Mouse (Mus musculus) liver, embryonic 12.5 days (tissue): Measurements from ENCODE around the gene Cdk2ap2. TPM values are rescaled to one million over a fixed set of nuclear protein-coding genes. Genes with fewer than 3 reads are reported as not detected.
A peak's percentile ranks its signal among the peaks of the same experiment; 100 is the strongest.

ENCODE experiments used
- ATAC-seq: fragments of 200-750 bp; cut with Nextera tagmentation; 2 replicates; pipeline ENCODE4 v1.8.0; 2017; ENCODE audit warnings: moderate number of reproducible peaks, mild to moderate bottlenecking, moderate library complexity
- H3K27ac ChIP-seq: fragments of 300-500 bp; sonication (generic); 2 replicates; pipeline ENCODE4 v1.5.1; 2016; ENCODE audit warnings: mild to moderate bottlenecking
- H3K27me3 ChIP-seq: fragments of 300-500 bp; sonication (generic); replicated peaks from 2 replicates; pipeline ENCODE4 v1.6.1; 2016; ENCODE audit warnings: mild to moderate bottlenecking, moderate library complexity
- H3K36me3 ChIP-seq: fragments of 300-500 bp; sonication (generic); 2 replicates; pipeline ENCODE4 v1.6.1; 2016; ENCODE audit warnings: mild to moderate bottlenecking, moderate library complexity
- H3K4me1 ChIP-seq: fragments of 300-500 bp; sonication (generic); 2 replicates; pipeline ENCODE4 v1.6.1; 2016
- H3K4me2 ChIP-seq: fragments of 300-500 bp; sonication (generic); 2 replicates; pipeline ENCODE4 v1.6.1; 2016; ENCODE audit warnings: mild to moderate bottlenecking, moderate library complexity
- H3K4me3 ChIP-seq: fragments of 300-500 bp; sonication (generic); 2 replicates; pipeline ENCODE4 v1.5.1; 2016; ENCODE audit warnings: mild to moderate bottlenecking, moderate library complexity
- H3K9ac ChIP-seq: fragments of 300-500 bp; sonication (generic); 2 replicates; pipeline ENCODE4 v1.6.1; 2016; ENCODE audit warnings: mild to moderate bottlenecking, moderate library complexity
- H3K9me3 ChIP-seq: fragments of 300-500 bp; sonication (generic); replicated peaks from 2 replicates; pipeline ENCODE4 v1.6.1; 2016; ENCODE audit warnings: mild to moderate bottlenecking, moderate library complexity
- WGBS: fragments of 180-500 bp; shearing (Covaris S2); methylation state at CpG from one replicate; pipeline ENCODE4 v1.1.7; 2016; ENCODE audit not compliant: insufficient replicate concordance; 5-methylcytosine and 5-hydroxymethylcytosine counted together
- polyA plus RNA-seq: library from polyadenylated mRNA; unstranded; fragments of >200 nt; fragmentation: Nextera tagmentation; extraction: Ambion mirVana; gene quantifications from 2 replicates; pipeline ENCODE4 v1.2.1, GENCODE M21; 2016

The Cdk2ap2 gene
- polyA plus RNA-seq, 1 experiment from 2014 or later, result 101 TPM

GRCm38 (mm10) chr19:4083826-4084225, 13.2 kb upstream of the Cdk2ap2 start:
- H3K4me1 ChIP-seq, result peaks cover 41% of the 10 kb centered on the region
- WGBS, result 41% methylated on average over 8 of the region's 8 CpGs
- ATAC-seq, result no peak

GRCm38 (mm10) chr19:4084984-4085383, 12.0 kb upstream of the Cdk2ap2 start:
- Histone ChIP-seq H3K4me1 (peaks cover 30% of the 10 kb centered on the region), H3K4me2 (no peak overlapping the region), H3K9ac (no peak overlapping the region), H3K4me3 (no peak overlapping the region), H3K27ac (no peak overlapping the region), H3K36me3 (no peaks in the 10 kb centered on the region), H3K9me3 (no peaks in the 10 kb centered on the region), H3K27me3 (peaks cover 67% of the 10 kb centered on the region)
- 85% methylated on average over 1 of the region's 1 CpGs for WGBS
- no peak for ATAC-seq

More at GRCm38 (mm10) chr19:4083826-4084225, 13.2 kb upstream of the Cdk2ap2 start:
- no peaks in the 10 kb centered on the region for H3K36me3 ChIP-seq
- H3K9ac ChIP-seq, result 0 out of 2 replicates have a peak overlapping the region, but pooled peaks have one; percentile 7
- no peak overlapping the region for H3K27ac ChIP-seq
- no peak overlapping the region for H3K4me2 ChIP-seq
- H3K4me3 ChIP-seq, result no peak overlapping the region
- no peaks in the 10 kb centered on the region for H3K9me3 ChIP-seq
- peaks cover 58% of the 10 kb centered on the region for H3K27me3 ChIP-seq

- no peaks in the 10 kb centered on the region for H3K9me3 ChIP-seq
- H3K4me1 ChIP-seq, result peaks cover 18% of the 10 kb centered on the region
- ATAC-seq, result no peak
- peaks cover 75% of the 10 kb centered on the region for H3K27me3 ChIP-seq
- H3K27ac ChIP-seq, result no peak overlapping the region
- H3K4me3 ChIP-seq, result no peak overlapping the region
- no peaks in the 10 kb centered on the region for H3K36me3 ChIP-seq
- 70% methylated on average over 15 of the region's 15 CpGs for WGBS
- H3K4me2 ChIP-seq, result no peak overlapping the region
- no peak overlapping the region for H3K9ac ChIP-seq
Measured at GRCm38 (mm10) chr19:4086156-4086555, 10.8 kb upstream of the Cdk2ap2 start.

- H3K4me2 ChIP-seq, result no peak overlapping the region
- 77% methylated on average over 5 of the region's 5 CpGs for WGBS
Measured at GRCm38 (mm10) chr19:4087090-4087489, 9.9 kb upstream of the Cdk2ap2 start.

GRCm38 (mm10) chr19:4088146-4088545, 8.8 kb upstream of the Cdk2ap2 start:
- Histone ChIP-seq H3K27me3 (peaks cover 64% of the 10 kb centered on the region), H3K36me3 (no peaks in the 10 kb centered on the region), H3K4me3 (no peak overlapping the region), H3K27ac (no peak overlapping the region), H3K4me2 (peak overlapping the region; percentile 24; the same call in 1 of the 2 replicates), H3K4me1 (peaks cover 26% of the 10 kb centered on the region), H3K9me3 (no peaks in the 10 kb centered on the region), H3K9ac (0 out of 2 replicates have a peak overlapping the region, but pooled peaks have one; percentile 32)
- no peak for ATAC-seq
- WGBS, result 12% methylated on average over 5 of the region's 5 CpGs

More at GRCm38 (mm10) chr19:4087090-4087489, 9.9 kb upstream of the Cdk2ap2 start:
- no peak overlapping the region for H3K27ac ChIP-seq
- H3K9ac ChIP-seq, result no peak overlapping the region
- ATAC-seq, result no peak
- no peaks in the 10 kb centered on the region for H3K36me3 ChIP-seq
- peaks cover 72% of the 10 kb centered on the region for H3K27me3 ChIP-seq
- H3K4me3 ChIP-seq, result no peak overlapping the region
- H3K4me1 ChIP-seq, result peaks cover 18% of the 10 kb centered on the region
- no peaks in the 10 kb centered on the region for H3K9me3 ChIP-seq

- no peak for ATAC-seq
- WGBS, result 68% methylated on average over 6 of the region's 6 CpGs
Measured at GRCm38 (mm10) chr19:4089128-4089527, 7.9 kb upstream of the Cdk2ap2 start.

GRCm38 (mm10) chr19:4090446-4090845, 6.5 kb upstream of the Cdk2ap2 start:
- Histone ChIP-seq H3K27me3 (peaks cover 44% of the 10 kb centered on the region), H3K27ac (no peak overlapping the region), H3K4me1 (peaks cover 18% of the 10 kb centered on the region), H3K36me3 (no peaks in the 10 kb centered on the region), H3K4me3 (no peak overlapping the region), H3K9me3 (no peaks in the 10 kb centered on the region), H3K9ac (no peak overlapping the region), H3K4me2 (no peak overlapping the region)
- 69% methylated on average over 3 of the region's 3 CpGs for WGBS
- ATAC-seq, result 0 out of 2 replicates have a peak, but pooled peaks have one; percentile 30

More at GRCm38 (mm10) chr19:4089128-4089527, 7.9 kb upstream of the Cdk2ap2 start:
- peaks cover 21% of the 10 kb centered on the region for H3K4me1 ChIP-seq
- no peak overlapping the region for H3K9ac ChIP-seq
- H3K27ac ChIP-seq, result no peak overlapping the region
- H3K36me3 ChIP-seq, result no peaks in the 10 kb centered on the region
- H3K4me2 ChIP-seq, result no peak overlapping the region
- H3K4me3 ChIP-seq, result no peak overlapping the region
- peaks cover 54% of the 10 kb centered on the region for H3K27me3 ChIP-seq
- H3K9me3 ChIP-seq, result no peaks in the 10 kb centered on the region

GRCm38 (mm10) chr19:4091383-4091782, 5.6 kb upstream of the Cdk2ap2 start:
- Histone ChIP-seq H3K9ac (no peak overlapping the region), H3K4me1 (peaks cover 25% of the 10 kb centered on the region), H3K27ac (no peak overlapping the region), H3K4me3 (no peak overlapping the region), H3K9me3 (no peaks in the 10 kb centered on the region), H3K4me2 (no peak overlapping the region), H3K27me3 (peaks cover 35% of the 10 kb centered on the region), H3K36me3 (no peaks in the 10 kb centered on the region)
- WGBS, result 13% methylated on average over 2 of the region's 2 CpGs
- no peak for ATAC-seq

GRCm38 (mm10) chr19:4092750-4093149, 4.2 kb upstream of the Cdk2ap2 start:
- no peak overlapping the region for H3K27ac ChIP-seq
- H3K36me3 ChIP-seq, result no peaks in the 10 kb centered on the region
- peaks cover 26% of the 10 kb centered on the region for H3K27me3 ChIP-seq
- peaks cover 33% of the 10 kb centered on the region for H3K4me1 ChIP-seq
- ATAC-seq, result no peak
- H3K9ac ChIP-seq, result no peak overlapping the region
- no peak overlapping the region for H3K4me3 ChIP-seq
- 55% methylated on average over 3 of the region's 3 CpGs for WGBS
- no peaks in the 10 kb centered on the region for H3K9me3 ChIP-seq
- no peak overlapping the region for H3K4me2 ChIP-seq

GRCm38 (mm10) chr19:4093772-4094171, 3.2 kb upstream of the Cdk2ap2 start:
- H3K4me3 ChIP-seq, result no peak overlapping the region
- peaks cover 4% of the 10 kb centered on the region; the same call in 1 of the 2 replicates for H3K36me3 ChIP-seq
- peaks cover 36% of the 10 kb centered on the region for H3K4me1 ChIP-seq
- no peak overlapping the region for H3K9ac ChIP-seq
- 77% methylated on average over 7 of the region's 7 CpGs for WGBS
- peaks cover 18% of the 10 kb centered on the region for H3K27me3 ChIP-seq
- H3K9me3 ChIP-seq, result no peaks in the 10 kb centered on the region
- H3K27ac ChIP-seq, result no peak overlapping the region
- no peak for ATAC-seq
- no peak overlapping the region for H3K4me2 ChIP-seq

- Histone ChIP-seq H3K27ac (no peak overlapping the region), H3K27me3 (peaks cover 13% of the 10 kb centered on the region), H3K9ac (no peak overlapping the region), H3K36me3 (peaks cover 4% of the 10 kb centered on the region; the same call in 1 of the 2 replicates), H3K4me1 (peaks cover 42% of the 10 kb centered on the region), H3K4me3 (no peak overlapping the region), H3K9me3 (no peaks in the 10 kb centered on the region), H3K4me2 (no peak overlapping the region)
- 74% methylated on average over 3 of the region's 3 CpGs for WGBS
- no peak for ATAC-seq
Measured at GRCm38 (mm10) chr19:4094348-4094747, 2.6 kb upstream of the Cdk2ap2 start.

GRCm38 (mm10) chr19:4094774-4095303, 2.1 kb upstream of the Cdk2ap2 start:
- WGBS, result 75% methylated on average over 5 of the region's 5 CpGs
- no peak overlapping the region for H3K27ac ChIP-seq
- no peak overlapping the region for H3K4me3 ChIP-seq
- H3K27me3 ChIP-seq, result peaks cover 14% of the 10 kb centered on the region
- ATAC-seq, result no peak
- peaks cover 47% of the 10 kb centered on the region for H3K4me1 ChIP-seq
- H3K9ac ChIP-seq, result no peak overlapping the region
- H3K36me3 ChIP-seq, result peaks cover 4% of the 10 kb centered on the region; the same call in 1 of the 2 replicates
- no peak overlapping the region for H3K4me2 ChIP-seq
- H3K9me3 ChIP-seq, result no peaks in the 10 kb centered on the region
